Mouse (Mus musculus) frontal cortex, adult 2 months (tissue): ENCODE measurements at regions not wholly inside any gene's neighbourhood (a gene's known extent, or its start where the extent isn't known, plus 50 kb on each side); places are given as distances from the start of the nearest gene placed in this dataset.

Source experiments
- DNase-seq, 2 experiments: peaks; one replicate each; pipeline ENCODE4 v3.0.0; 2022; ENCODE audit warnings: low spot score in 1 of 2; ENCODE audit errors: extremely low spot score in 1 of 2

GRCm38 (mm10) chr7:129689464-129689863 lies 97.8 kb downstream of the Wdr11 start:
- DNase-seq = no peak

GRCm38 (mm10) chr7:129690868-129691267 lies 99.2 kb downstream of the Wdr11 start:
- no peak for DNase-seq

GRCm38 (mm10) chr7:129691619-129692071 lies 100.0 kb downstream of the Wdr11 start:
- no peak for DNase-seq

- no peak for DNase-seq
Observed at GRCm38 (mm10) chr7:129693635-129694034, 102.0 kb downstream of the Wdr11 start.

GRCm38 (mm10) chr7:129694168-129694567 lies 102.5 kb downstream of the Wdr11 start:
- DNase-seq = no peak

- DNase-seq = no peak
Observed at GRCm38 (mm10) chr7:129699931-129700570, 108.4 kb downstream of the Wdr11 start.

- DNase-seq = no peak
Observed at GRCm38 (mm10) chr7:129727559-129727958, 135.9 kb downstream of the Wdr11 start.

- DNase-seq = no peak
Observed at GRCm38 (mm10) chr7:129729709-129730238, 138.1 kb downstream of the Wdr11 start.

GRCm38 (mm10) chr7:129730785-129731352 lies 139.2 kb downstream of the Wdr11 start:
- no peak for DNase-seq

GRCm38 (mm10) chr7:129742657-129743056 lies 151.0 kb downstream of the Wdr11 start:
- DNase-seq = no peak

- DNase-seq = no peak
Observed at GRCm38 (mm10) chr7:129743955-129744666, 152.4 kb downstream of the Wdr11 start.

- no peak for DNase-seq
Observed at GRCm38 (mm10) chr7:129746639-129747038, 155.0 kb downstream of the Wdr11 start.

GRCm38 (mm10) chr7:129750936-129751335 lies 159.3 kb downstream of the Wdr11 start:
- DNase-seq = no peak

GRCm38 (mm10) chr7:129754737-129755136 lies 163.1 kb downstream of the Wdr11 start:
- peak in 1 of 2 experiments; percentile 18 for DNase-seq

GRCm38 (mm10) chr7:129756138-129756537 lies 164.5 kb downstream of the Wdr11 start:
- no peak for DNase-seq

GRCm38 (mm10) chr7:129759848-129760247 lies 168.2 kb downstream of the Wdr11 start:
- no peak for DNase-seq

GRCm38 (mm10) chr7:129760386-129760785 lies 168.7 kb downstream of the Wdr11 start:
- no peak for DNase-seq

GRCm38 (mm10) chr7:129763754-129764153 lies 172.1 kb downstream of the Wdr11 start:
- DNase-seq = no peak

GRCm38 (mm10) chr7:129764456-129764970 lies 172.8 kb downstream of the Wdr11 start:
- no peak for DNase-seq

GRCm38 (mm10) chr7:129765681-129766080 lies 174.0 kb downstream of the Wdr11 start:
- DNase-seq = no peak

GRCm38 (mm10) chr7:129766087-129766834 lies 174.6 kb downstream of the Wdr11 start:
- DNase-seq = no peak
